Mouse (Mus musculus) lung, adult 18-20 months (tissue): ENCODE data around the gene 2310007B03Rik.
"Not testable (repeated sequence)": the region's sequence is repeated elsewhere in the genome, so short reads cannot be mapped to it uniquely, and the experiment has no call there.

ENCODE experiments used
- DNase-seq, 2 experiments: peaks; one replicate each; pipeline ENCODE4 v3.0.0; 2022; ENCODE audit warnings: mixed read lengths in 2 of 2

2310007B03Rik gene

GRCm38 (mm10) chr1:93160501-93161133 lies at the start of gene 2310007B03Rik:
TSS of gene 2310007B03Rik (minus strand) at chr1:93160948.
- DNase-seq = peak; percentile 80 to 89

- DNase-seq = peak; percentile 83 to 88
These were observed 49.5 kb upstream of the 2310007B03Rik start for GRCm38 (mm10) chr1:93210213-93210641.

GRCm38 (mm10) chr1:93207536-93208064 lies 46.9 kb upstream of the 2310007B03Rik start:
- DNase-seq = no peak

- DNase-seq = no peak
These were observed 45.7 kb upstream of the 2310007B03Rik start for GRCm38 (mm10) chr1:93206277-93206970.

- DNase-seq = no peak
These were observed 37.2 kb upstream of the 2310007B03Rik start for GRCm38 (mm10) chr1:93197916-93198315.

- not testable (repeated sequence) for DNase-seq
These were observed 36.7 kb upstream of the 2310007B03Rik start for GRCm38 (mm10) chr1:93197454-93197853.

- no peak for DNase-seq
These were observed 34.2 kb upstream of the 2310007B03Rik start for GRCm38 (mm10) chr1:93194961-93195360.

- no peak for DNase-seq
These were observed 30.1 kb upstream of the 2310007B03Rik start for GRCm38 (mm10) chr1:93190726-93191305.

- peak; percentile 23 to 66 for DNase-seq
These were observed 23.5 kb upstream of the 2310007B03Rik start for GRCm38 (mm10) chr1:93184071-93184828.

- no peak for DNase-seq
These were observed 21.5 kb upstream of the 2310007B03Rik start for GRCm38 (mm10) chr1:93182281-93182680.

- peak; percentile 39 to 64 for DNase-seq
These were observed 16.0 kb upstream of the 2310007B03Rik start for GRCm38 (mm10) chr1:93176525-93177332.

GRCm38 (mm10) chr1:93175849-93176248 lies 15.1 kb upstream of the 2310007B03Rik start:
- no peak for DNase-seq

- DNase-seq = peak; percentile 69 to 77
These were observed 13.7 kb upstream of the 2310007B03Rik start for GRCm38 (mm10) chr1:93174399-93174798.

GRCm38 (mm10) chr1:93173665-93174064 lies 12.9 kb upstream of the 2310007B03Rik start:
- no peak for DNase-seq

GRCm38 (mm10) chr1:93168295-93168775 lies 7.6 kb upstream of the 2310007B03Rik start, which contains the start of gene Crocc2:
TSS of gene Crocc2 (plus strand) at chr1:93168725.
- peak; percentile 25 to 53 for DNase-seq

GRCm38 (mm10) chr1:93166346-93167079 lies 5.8 kb upstream of the 2310007B03Rik start:
- peak in 1 of 2 experiments; percentile 42 for DNase-seq

GRCm38 (mm10) chr1:93165447-93165846 lies 4.7 kb upstream of the 2310007B03Rik start:
- no peak for DNase-seq

GRCm38 (mm10) chr1:93162588-93162987 lies 1.8 kb upstream of the 2310007B03Rik start:
- DNase-seq = peak; percentile 31 to 59

- DNase-seq = peak; percentile 71 to 82
These were observed 1.2 kb upstream of the 2310007B03Rik start for GRCm38 (mm10) chr1:93161921-93162320.

GRCm38 (mm10) chr1:93161350-93161749 lies 602 bp upstream of the 2310007B03Rik start:
- peak; percentile 50 to 67 for DNase-seq
